Mouse (Mus musculus) MEL-GATA-1-ER (cell line): Measurements from ENCODE around the gene Foxp1.

Source experiments
- DNase-seq: peaks from one replicate; pipeline ENCODE4 v3.0.0-alpha.2; 2012; ENCODE audit warnings: low read depth; ENCODE audit errors: extremely low read depth

The Foxp1 gene

GRCm38 (mm10) chr6:99485217-99485883 lies 37.2 kb downstream of the Foxp1 start:
- no peak for DNase-seq

DNA sequence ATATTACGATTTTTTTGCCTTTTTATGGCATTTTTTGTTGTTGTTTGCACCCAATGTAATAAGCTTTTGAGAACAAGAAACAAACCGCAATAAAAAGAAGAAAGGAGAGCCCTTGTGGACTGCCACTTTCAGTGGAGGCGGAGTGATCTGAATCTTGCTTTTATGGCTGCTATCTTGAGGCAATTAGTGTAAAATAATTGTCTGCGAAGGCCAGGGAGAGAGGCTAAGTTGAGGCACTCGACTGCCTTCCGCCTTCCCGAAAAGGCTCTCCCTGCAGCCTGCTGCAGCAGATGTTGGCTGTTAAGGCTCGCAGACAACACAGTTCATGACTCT lies 37.7 kb downstream of the Foxp1 start:
- no peak for DNase-seq

DNA sequence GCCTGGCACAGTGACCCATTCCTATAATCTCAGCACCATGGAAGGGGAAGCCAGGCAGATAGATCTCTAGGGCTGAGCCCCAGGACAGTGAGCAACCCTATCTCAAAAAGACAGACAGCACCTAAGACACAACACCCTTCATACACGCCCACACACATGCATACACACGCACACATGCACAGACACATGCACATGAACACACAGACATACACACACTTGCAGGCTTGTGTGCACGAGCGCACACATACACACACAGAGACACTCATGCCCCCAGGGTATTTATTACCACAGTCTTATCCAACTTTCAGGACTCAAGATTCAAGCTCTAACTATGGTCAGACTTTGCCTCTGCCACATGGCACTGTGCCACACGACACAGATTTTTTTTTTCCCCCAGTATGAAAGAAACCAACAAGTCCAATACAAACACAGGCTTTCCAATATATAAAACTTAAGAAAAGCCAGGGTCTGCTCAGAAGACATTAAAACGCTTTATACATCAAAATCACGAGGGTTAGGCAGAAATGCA lies 38.3 kb downstream of the Foxp1 start:
- no peak for DNase-seq

DNA sequence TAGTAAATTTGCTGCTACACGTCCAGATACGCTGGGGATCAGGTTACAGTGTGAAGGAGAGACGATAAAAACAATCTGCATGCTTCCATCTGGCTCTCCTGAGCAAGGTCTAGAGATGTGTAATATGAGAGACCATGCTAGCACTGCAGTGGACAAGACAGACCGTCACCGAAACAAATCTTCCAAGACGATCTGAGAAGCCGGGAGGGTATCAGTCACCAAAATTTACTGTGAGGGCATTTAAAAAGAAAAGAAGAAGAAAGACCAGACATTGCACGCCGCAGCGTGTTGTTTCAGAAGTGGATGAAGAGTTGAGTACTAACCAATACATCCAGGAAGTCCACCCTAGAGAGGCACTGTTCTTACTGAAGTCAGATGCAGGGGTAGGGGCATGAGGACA lies 39.0 kb downstream of the Foxp1 start:
- no peak for DNase-seq

GRCm38 (mm10) chr6:99481568-99481967 lies 41.0 kb downstream of the Foxp1 start:
- no peak for DNase-seq

DNA sequence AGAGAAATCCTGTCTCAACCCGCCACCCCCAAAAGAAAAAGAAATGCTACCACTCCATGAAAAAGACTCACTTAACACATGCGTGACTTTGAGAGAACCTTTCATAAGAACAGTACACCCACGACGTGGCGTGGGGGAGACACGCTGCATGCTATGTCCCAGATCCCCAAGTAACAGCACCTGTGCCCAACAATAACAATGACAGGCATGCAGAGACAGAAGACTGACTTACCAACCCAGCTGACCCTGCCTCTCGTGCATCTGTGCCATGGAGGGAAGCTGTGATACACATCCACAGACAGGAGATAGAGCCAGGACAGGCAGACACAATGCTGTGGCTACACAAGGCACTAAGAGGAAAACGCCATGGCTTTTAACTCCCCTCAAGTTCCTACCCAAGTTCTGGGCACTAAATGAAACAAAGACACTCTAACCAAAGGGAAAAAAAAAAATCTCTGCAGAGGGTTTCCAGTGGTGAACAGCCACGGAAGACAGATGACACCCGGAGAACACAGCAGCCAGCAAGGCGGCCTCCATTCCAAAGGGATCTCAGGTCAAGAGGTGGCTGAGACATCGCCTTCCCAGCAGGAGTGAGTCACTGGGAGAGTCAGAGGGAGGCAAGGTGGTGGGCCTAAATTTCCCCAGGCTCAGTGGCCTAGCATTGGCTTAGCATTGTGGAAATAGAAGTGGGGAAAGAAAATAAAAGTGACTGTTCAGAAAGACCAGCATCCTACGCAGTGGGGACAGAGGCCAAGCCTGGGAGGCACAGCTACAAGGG lies 43.5 kb downstream of the Foxp1 start:
- no peak for DNase-seq

DNA sequence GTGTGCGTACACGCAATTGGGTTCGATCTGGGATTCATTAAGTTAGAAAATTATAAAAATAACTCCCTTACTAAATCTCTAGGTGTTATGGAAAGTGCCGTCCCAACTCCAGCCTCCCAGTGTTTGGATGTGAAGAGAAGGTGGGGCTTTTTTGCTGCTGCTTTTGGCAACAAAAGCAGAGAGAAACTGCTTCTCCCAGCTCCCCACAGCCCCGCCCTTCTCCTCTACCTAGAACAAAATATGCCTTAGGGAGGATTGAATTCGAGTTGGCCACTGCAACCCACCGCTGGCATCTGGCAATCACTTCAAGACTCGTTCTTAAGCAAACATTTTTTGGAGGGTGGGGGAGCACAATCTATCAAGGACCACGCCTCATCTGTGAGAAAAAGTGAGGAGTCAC lies 47.5 kb downstream of the Foxp1 start:
- no peak for DNase-seq

DNA sequence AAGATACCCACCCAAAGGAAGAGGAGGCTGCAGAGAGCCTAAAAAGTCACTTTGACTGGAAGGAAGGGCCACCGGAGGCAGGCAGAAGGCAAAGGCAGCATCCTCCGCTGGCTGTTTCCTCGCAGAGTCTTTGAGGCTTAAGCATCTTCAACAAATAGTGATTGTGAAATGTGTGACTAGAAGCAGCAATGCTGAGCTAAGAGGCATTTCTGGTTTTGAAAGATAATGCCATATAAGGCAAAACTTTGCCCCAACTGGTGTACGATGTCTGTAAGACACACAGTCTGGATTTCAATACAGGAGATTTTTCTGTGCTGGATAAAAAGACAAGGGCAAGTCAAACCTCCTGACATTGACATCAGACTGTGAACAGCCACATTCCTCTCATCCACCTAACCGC lies 51.6 kb downstream of the Foxp1 start:
- DNase-seq, result no peak

- DNase-seq, result no peak
These were observed 53.2 kb downstream of the Foxp1 start for GRCm38 (mm10) chr6:99469134-99469834.

- no peak for DNase-seq
These were observed 54.7 kb downstream of the Foxp1 start for GRCm38 (mm10) chr6:99467831-99468230.

DNA sequence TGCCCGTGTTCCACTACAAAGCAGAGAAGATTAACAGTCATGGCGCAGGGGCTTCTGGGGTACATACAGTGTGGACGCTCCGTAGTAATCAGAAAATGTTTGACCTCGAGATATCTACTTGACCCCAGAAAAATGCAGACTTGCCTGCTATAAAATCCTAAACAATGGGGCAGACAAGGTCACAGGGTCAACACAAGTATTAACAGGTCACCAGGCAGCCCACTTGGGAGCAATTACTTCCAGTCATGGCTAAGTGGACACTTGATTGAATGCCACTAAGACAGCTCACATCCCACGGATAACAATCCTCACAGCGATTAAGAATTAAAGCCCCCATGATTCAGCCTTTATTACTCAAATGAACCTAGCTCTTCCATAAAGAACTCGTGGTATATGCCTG lies 55.4 kb downstream of the Foxp1 start:
- no peak for DNase-seq

DNA sequence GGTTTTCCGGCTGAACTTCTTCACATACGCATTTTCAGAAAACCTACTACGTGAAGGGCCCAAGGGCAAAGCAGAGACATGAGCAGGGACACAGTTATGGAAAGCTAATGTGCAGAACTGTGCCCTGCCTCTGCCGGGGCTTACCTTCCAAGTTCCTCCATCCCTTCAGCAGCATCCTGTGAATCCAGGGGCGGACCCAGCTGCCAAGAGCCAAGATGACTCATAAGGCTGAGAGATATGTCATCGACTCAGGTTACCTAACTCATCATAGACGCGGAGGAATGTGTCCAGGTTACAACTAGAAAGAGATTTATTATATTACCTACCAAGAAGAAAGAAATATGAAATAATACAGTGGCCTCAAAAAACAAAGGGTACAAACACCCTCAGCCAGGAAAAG lies 56.2 kb downstream of the Foxp1 start:
- no peak for DNase-seq

GRCm38 (mm10) chr6:99464449-99464848 lies 58.1 kb downstream of the Foxp1 start:
- DNase-seq, result no peak

DNA sequence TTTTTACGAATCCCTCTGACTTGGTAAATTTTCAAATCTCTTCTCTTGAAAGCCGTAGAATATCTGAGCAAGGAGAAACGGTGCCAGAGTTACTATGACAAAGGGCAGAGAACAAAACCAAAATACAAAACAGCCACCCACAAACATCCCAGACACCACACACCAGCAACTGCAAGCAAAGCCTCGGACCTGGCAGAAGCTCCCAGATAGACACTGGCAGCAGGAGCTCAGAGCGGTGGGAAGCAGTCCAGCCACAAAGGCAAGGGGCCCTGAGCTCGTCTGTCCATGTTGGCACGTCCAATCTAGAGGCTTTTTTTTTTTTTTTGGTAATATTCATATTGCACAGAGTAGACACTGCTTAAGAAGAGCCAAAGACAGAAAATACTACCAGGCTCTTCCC lies 58.6 kb downstream of the Foxp1 start:
- no peak for DNase-seq

- no peak for DNase-seq
These were observed 63.7 kb downstream of the Foxp1 start for GRCm38 (mm10) chr6:99458775-99459174.

GRCm38 (mm10) chr6:99453763-99454520 lies 68.6 kb downstream of the Foxp1 start:
- DNase-seq, result no peak

DNA sequence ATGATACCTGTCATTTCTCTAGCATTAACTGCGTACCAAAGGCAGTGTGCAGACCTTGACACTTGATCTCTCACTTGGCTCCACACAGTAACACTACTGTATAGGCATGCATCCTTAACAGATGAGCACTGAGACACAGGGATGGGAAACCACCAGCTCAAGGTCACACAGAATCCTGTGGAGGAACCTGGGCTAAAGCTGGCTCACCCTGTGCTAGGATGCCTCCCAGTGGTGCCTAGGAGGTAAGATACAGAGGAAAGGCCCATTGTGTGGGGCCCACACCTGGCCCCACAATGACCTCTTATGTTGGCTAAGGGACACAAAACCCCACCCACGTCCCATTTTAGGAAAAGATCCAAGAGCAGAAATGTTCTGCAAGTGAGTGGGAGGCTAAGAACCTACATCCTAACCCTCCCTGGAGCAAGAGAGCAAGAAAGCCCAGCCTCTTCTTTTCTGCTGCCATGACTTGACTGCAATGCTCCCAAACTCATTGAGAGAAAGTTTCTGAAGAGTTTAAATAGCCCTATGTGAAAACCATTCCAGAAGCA lies 69.8 kb downstream of the Foxp1 start:
- DNase-seq, result no peak

- DNase-seq, result no peak
These were observed 71.0 kb downstream of the Foxp1 start for GRCm38 (mm10) chr6:99451479-99451878.

- no peak for DNase-seq
These were observed 75.1 kb downstream of the Foxp1 start for GRCm38 (mm10) chr6:99447447-99447846.

GRCm38 (mm10) chr6:99446801-99447415 lies 75.6 kb downstream of the Foxp1 start:
- DNase-seq, result no peak

DNA sequence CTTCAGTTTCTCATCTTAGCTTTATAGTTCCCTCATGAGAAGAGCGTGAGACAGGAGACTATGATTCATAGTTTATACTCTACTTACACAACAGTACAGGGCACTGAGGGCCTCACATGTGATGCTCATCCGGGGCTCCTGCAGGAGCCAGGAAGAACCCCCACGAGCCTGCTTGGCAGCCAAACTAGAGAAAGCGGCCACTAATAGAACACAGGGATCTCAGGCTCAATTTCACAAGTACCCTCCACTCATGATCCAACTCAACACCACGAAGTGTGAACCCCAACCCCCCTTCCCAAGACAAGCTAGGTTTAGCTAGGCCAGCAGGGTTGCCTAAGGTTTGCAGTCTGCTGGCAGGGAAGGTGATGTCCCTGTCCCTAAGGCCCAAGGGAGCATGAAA lies 79.1 kb downstream of the Foxp1 start:
- no peak for DNase-seq
